Mouse (Mus musculus) liver, adult 2 months (tissue): Measurements from ENCODE around the gene Hcfc2.

ENCODE experiments used
- CTCF ChIP-seq: fragments of 200-500 bp; IDR thresholded peaks from 2 replicates; pipeline ENCODE4 v1.5.1; 2011; ENCODE audit warnings: low read depth, low read length, control low read depth
- POLR2A ChIP-seq: fragments of 200-500 bp; IDR thresholded peaks from 2 replicates; pipeline ENCODE4 v1.6.1; 2011; ENCODE audit warnings: low read length, control low read depth; ENCODE audit not compliant: insufficient read depth; ENCODE audit errors: extremely low read depth

DNA sequence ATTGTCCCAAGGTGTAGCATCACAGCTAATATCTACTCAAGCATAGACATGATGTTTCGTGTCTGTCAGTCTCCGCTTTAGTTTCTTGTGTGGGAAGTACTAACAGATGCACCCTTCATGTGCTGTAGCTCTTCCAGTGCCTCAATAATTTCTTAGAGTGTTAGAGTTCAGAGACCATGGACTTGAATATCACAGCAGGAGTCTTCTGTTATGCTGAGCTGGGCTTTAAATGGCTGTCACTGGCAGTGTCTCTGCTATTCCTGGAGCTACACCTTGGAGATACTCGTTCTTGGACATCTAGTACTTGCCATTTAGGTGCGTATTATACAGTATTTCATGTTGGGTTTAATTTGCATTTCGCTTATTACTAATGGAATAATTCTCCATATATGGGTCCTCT is 49.3 kb downstream of the Hcfc2 start:
- TF ChIP-seq POLR2A (no peak), CTCF (no peak)
